ENCODE assay signal across 12 mouse cellular contexts in genomic region chr2:106796246-106796645, GRCm38 (mm10).
DNase-seq lines count a peak whose midpoint lies in the region; ATAC-seq and TF ChIP-seq lines count a peak whose summit lies in the region.
"Had no signal": no experiment of that assay in that cellular context is flagged by ENCODE, and none has a peak within 500 bp of the region (broad histone marks: within the 10 kb centered on the region; RNA-seq: fewer than 3 reads in every experiment).

No protein-coding gene starts in this region.

- no peak for DNase-seq in kidney, adult 9 months
- peak; percentile 44 for DNase-seq in forebrain, embryonic 10.5 days (ENCODE audit: extremely low spot score, low spot score)
- peak; percentile 21 for DNase-seq in hindbrain, postnatal 0 days (ENCODE audit: low spot score)
- no peak for DNase-seq in right cerebral cortex, adult 2 months (ENCODE audit: low spot score in 2 of 2)
- DNase-seq in gastrocnemius, postnatal 4 days (ENCODE audit: low spot score in 2 of 2) = no peak
- DNase-seq in ovary, postnatal 14 days (ENCODE audit: low spot score) = no peak
- DNase-seq: left cerebral cortex, postnatal 4 days; lung, postnatal 4 days; retina, postnatal 1 day had no signal

- H3K4me1 ChIP-seq in kidney, embryonic 14.5 days (ENCODE audit: control insufficient read depth, insufficient read depth, low read length) = peaks cover 18% of the 10 kb centered on the region
- H3K4me1 ChIP-seq in forebrain, embryonic 10.5 days = peaks cover 55% of the 10 kb centered on the region
- H3K4me1 ChIP-seq in hindbrain, postnatal 0 days (ENCODE audit: insufficient read depth, low read length) = 0 out of 2 replicates have a peak, but pooled peaks cover 5% of the 10 kb centered on the region
- peaks cover 39% of the 10 kb centered on the region for H3K4me1 ChIP-seq in neural tube, embryonic 13.5 days (replicated peaks)

- TF ChIP-seq CTCF in hindbrain, postnatal 0 days (IDR thresholded peaks at IDR 0.05; ENCODE audit: low read depth) = no peak

- H3K4me3 ChIP-seq in kidney, embryonic 14.5 days (ENCODE audit: low read length) = no peak overlapping the region
- H3K4me3 ChIP-seq in forebrain, embryonic 10.5 days = peak overlapping the region; percentile 18; the same call in 1 of the 2 replicates
- no peak overlapping the region for H3K4me3 ChIP-seq in hindbrain, postnatal 0 days (ENCODE audit: low read length)
- no peak overlapping the region for H3K4me3 ChIP-seq in neural tube, embryonic 13.5 days
- H3K4me3 ChIP-seq: erythroblast, embryonic 14.5 days had no signal

- H3K9me3 ChIP-seq in kidney, embryonic 14.5 days (ENCODE audit: control insufficient read depth, low read length) = no peaks in the 10 kb centered on the region
- H3K9me3 ChIP-seq in forebrain, embryonic 10.5 days = no peaks in the 10 kb centered on the region
- H3K9me3 ChIP-seq in hindbrain, postnatal 0 days (ENCODE audit: low read length) = no peaks in the 10 kb centered on the region
- H3K9me3 ChIP-seq in neural tube, embryonic 13.5 days = no peaks in the 10 kb centered on the region

- peak overlapping the region; percentile 19 for H3K4me2 ChIP-seq in kidney, embryonic 14.5 days (replicated peaks; ENCODE audit: low read depth, low read length)
- H3K4me2 ChIP-seq in hindbrain, postnatal 0 days (ENCODE audit: low read depth, low read length) = peak overlapping the region; percentile 32; the same call in 1 of the 2 replicates
- peak overlapping the region; percentile 13; the same call in 1 of the 2 replicates for H3K4me2 ChIP-seq in neural tube, embryonic 13.5 days

- WGBS in kidney, embryonic 14.5 days = 10% methylated on average over 7 of the region's 7 CpGs
- 4% methylated on average over 7 of the region's 7 CpGs for WGBS in forebrain, embryonic 10.5 days
- 32% methylated on average over 7 of the region's 7 CpGs for WGBS in hindbrain, postnatal 0 days
- 6% methylated on average over 7 of the region's 7 CpGs for WGBS in neural tube, embryonic 13.5 days

- no peaks in the 10 kb centered on the region for H3K36me3 ChIP-seq in kidney, embryonic 14.5 days (ENCODE audit: control insufficient read depth, insufficient read depth, low read length)
- H3K36me3 ChIP-seq in forebrain, embryonic 10.5 days (replicated peaks) = 0 out of 2 replicates have a peak, but pooled peaks cover 8% of the 10 kb centered on the region
- H3K36me3 ChIP-seq in hindbrain, postnatal 0 days (ENCODE audit: insufficient read depth, low read length) = no peaks in the 10 kb centered on the region
- H3K36me3 ChIP-seq in neural tube, embryonic 13.5 days = 0 out of 2 replicates have a peak, but pooled peaks cover 2% of the 10 kb centered on the region

- H3K27ac ChIP-seq in kidney, embryonic 14.5 days (ENCODE audit: low read depth, low read length) = no peak overlapping the region
- H3K27ac ChIP-seq in forebrain, embryonic 10.5 days = peak overlapping the region; percentile 79
- H3K27ac ChIP-seq in hindbrain, postnatal 0 days = no peak overlapping the region
- peak overlapping the region; percentile 49; the same call in 1 of the 2 replicates for H3K27ac ChIP-seq in neural tube, embryonic 13.5 days (replicated peaks)

- H3K9ac ChIP-seq in kidney, embryonic 14.5 days (ENCODE audit: low read depth, low read length) = peak overlapping the region; percentile 28; the same call in 1 of the 2 replicates
- no peak overlapping the region for H3K9ac ChIP-seq in hindbrain, postnatal 0 days (replicated peaks; ENCODE audit: low read length)
- peak overlapping the region; percentile 17; the same call in 1 of the 2 replicates for H3K9ac ChIP-seq in neural tube, embryonic 13.5 days

- H3K27me3 ChIP-seq in kidney, embryonic 14.5 days (ENCODE audit: control insufficient read depth, insufficient read depth, low read length) = no peaks in the 10 kb centered on the region
- H3K27me3 ChIP-seq in forebrain, embryonic 10.5 days (ENCODE audit: poor library complexity, severe bottlenecking) = peaks cover 36% of the 10 kb centered on the region
- no peaks in the 10 kb centered on the region for H3K27me3 ChIP-seq in hindbrain, postnatal 0 days (ENCODE audit: insufficient read depth, low read length)
- H3K27me3 ChIP-seq in neural tube, embryonic 13.5 days = no peaks in the 10 kb centered on the region

- peak; percentile 81 for ATAC-seq in kidney, embryonic 14.5 days (ENCODE audit: low FRiP score, low TSS enrichment)
- peak; percentile 48; the same call in 1 of the 2 replicates for ATAC-seq in hindbrain, postnatal 0 days
- ATAC-seq in neural tube, embryonic 13.5 days (ENCODE audit: low read depth) = peak; percentile 33; the same call in 1 of the 2 replicates

Comparison
In these comparisons a context has a peak if more than half of its experiments do, and no peak if none do; other contexts are left out.
1. H3K27ac ChIP-seq: peak in forebrain, embryonic 10.5 days (single experiment) and neural tube, embryonic 13.5 days (single experiment); none in kidney, embryonic 14.5 days (single experiment) and hindbrain, postnatal 0 days (single experiment).
2. DNase-seq: peak in forebrain, embryonic 10.5 days (single experiment) and hindbrain, postnatal 0 days (single experiment); none in kidney, adult 9 months (single experiment), right cerebral cortex, adult 2 months (0 of 2), gastrocnemius, postnatal 4 days (0 of 2) and ovary, postnatal 14 days (single experiment).
3. Peak in every context shown above with its lines, with median percentiles within 50 percentile points of each other: ATAC-seq and H3K4me2 ChIP-seq.